Mouse (Mus musculus): ENCODE measurements around the gene Pycr1.

GRCm38 (mm10) chr11:120686650-120687272, 43.2 kb upstream of the Pycr1 start:
- TF ChIP-seq CTCF (IDR thresholded peaks at IDR 0.05; ENCODE audit: low read depth, low read length) (no peak), POLR2A (IDR thresholded peaks at IDR 0.05; ENCODE audit: extremely low read depth, insufficient read depth, low read length) (0 out of 2 replicates have a peak, but pooled peaks have one; percentile 15)
